Mouse (Mus musculus) kidney, embryonic 14.5 days (tissue): ENCODE results near the gene Gatd1. TPM values are rescaled to one million over a fixed set of nuclear protein-coding genes. Genes with fewer than 3 reads are reported as not detected.

ENCODE experiments used
- ATAC-seq: fragments of 200-750 bp; cut with Nextera tagmentation; 2 replicates; pipeline ENCODE4 v1.8.0; 2017; ENCODE audit warnings: moderate number of reproducible peaks, mild to moderate bottlenecking, moderate TSS enrichment, moderate library complexity; ENCODE audit not compliant: low FRiP score, low TSS enrichment
- H3K27ac ChIP-seq: fragments of 300-500 bp; sonication (generic); 2 replicates; pipeline ENCODE4 v1.5.1; 2014; ENCODE audit warnings: low read depth, mild to moderate bottlenecking, low read length, moderate library complexity, mixed read lengths
- H3K27me3 ChIP-seq: fragments of 300-500 bp; sonication (generic); 2 replicates; pipeline ENCODE4 v1.6.1; 2014; ENCODE audit warnings: mild to moderate bottlenecking, low read length; ENCODE audit not compliant: control insufficient read depth, insufficient read depth
- H3K36me3 ChIP-seq: fragments of 300-500 bp; sonication (generic); 2 replicates; pipeline ENCODE4 v1.6.1; 2014; ENCODE audit warnings: low read length, mixed read lengths; ENCODE audit not compliant: control insufficient read depth, insufficient read depth
- H3K4me1 ChIP-seq: fragments of 300-500 bp; sonication (generic); 2 replicates; pipeline ENCODE4 v1.6.1; 2014; ENCODE audit warnings: low read length, mixed read lengths; ENCODE audit not compliant: control insufficient read depth, insufficient read depth
- H3K4me2 ChIP-seq: fragments of 300-500 bp; sonication (generic); replicated peaks from 2 replicates; pipeline ENCODE4 v1.6.1; 2014; ENCODE audit warnings: low read depth, mild to moderate bottlenecking, low read length
- H3K4me3 ChIP-seq: fragments of 300-500 bp; sonication (generic); 2 replicates; pipeline ENCODE4 v1.5.1; 2014; ENCODE audit warnings: mild to moderate bottlenecking, low read length
- H3K9ac ChIP-seq: fragments of 300-500 bp; sonication (generic); 2 replicates; pipeline ENCODE4 v1.6.1; 2014; ENCODE audit warnings: low read depth, mild to moderate bottlenecking, low read length, moderate library complexity
- H3K9me3 ChIP-seq: fragments of 300-500 bp; sonication (generic); 2 replicates; pipeline ENCODE4 v1.6.1; 2016; ENCODE audit warnings: low read length; ENCODE audit not compliant: control insufficient read depth
- WGBS: fragments of 180-500 bp; shearing (Covaris S2); extraction: QIAGEN DNeasy Blood & Tissue Kit; methylation state at CpG from one replicate; pipeline ENCODE4 v1.1.7; 2014; 5-methylcytosine and 5-hydroxymethylcytosine counted together
- polyA plus RNA-seq: library from polyadenylated mRNA; unstranded; fragments of >200 nt; fragmentation: Nextera tagmentation; extraction: Ambion mirVana; gene quantifications from 2 replicates; pipeline ENCODE4 v1.2.1, GENCODE M21; 2014

Gatd1 gene
- 50.7 and 54.5 TPM in 2 replicates for polyA plus RNA-seq

DNA sequence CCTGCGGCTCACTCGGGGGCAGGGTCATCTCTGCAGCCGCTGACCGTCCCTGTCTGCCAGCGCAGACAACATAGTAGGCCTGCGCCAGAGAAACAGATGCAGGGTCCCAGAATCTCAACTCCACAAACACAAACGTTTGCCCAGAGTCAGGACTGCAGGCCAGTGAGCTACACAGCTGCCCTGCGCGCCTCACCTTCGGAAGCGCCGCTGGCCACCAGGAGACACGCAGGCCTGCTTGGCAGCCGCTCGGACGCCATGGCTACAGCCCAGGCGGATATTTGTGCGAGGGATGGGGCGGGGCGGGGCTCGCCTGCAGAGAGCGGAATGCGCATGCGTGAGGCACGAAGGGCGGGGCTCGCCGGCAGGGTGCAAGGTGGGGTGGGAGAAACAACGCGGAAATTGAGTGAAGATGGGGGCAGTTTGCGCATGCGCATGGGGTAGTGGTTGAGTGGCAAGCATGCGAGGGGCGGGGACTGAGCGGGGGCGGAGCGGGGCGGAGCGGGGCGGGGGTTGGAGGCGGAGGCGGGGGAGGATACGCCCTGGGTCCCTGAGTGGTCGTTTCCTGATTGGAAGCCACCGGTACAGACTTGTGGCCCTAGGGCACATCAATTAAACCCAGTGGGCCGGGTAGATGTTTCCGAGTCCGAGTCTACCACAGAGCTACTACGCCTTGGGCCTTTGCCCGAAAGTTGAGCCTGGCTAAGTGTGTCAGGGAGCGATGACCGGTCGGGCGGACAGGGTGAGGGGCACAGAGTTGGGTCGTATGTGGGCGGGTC lies at the start of gene Gatd1:
Gene Gatd1 (minus strand): TSS at position 328 of the 776 bp plus-strand sequence.
- H3K36me3 ChIP-seq, result peaks cover 19% of the 10 kb centered on the region
- peak within 1 kb of the TSS; percentile 88 for H3K4me2 ChIP-seq
- WGBS, result 1% methylated on average over 56 of the region's 56 CpGs
- peaks cover 7% of the 10 kb centered on the region; the same call in 1 of the 2 replicates for H3K4me1 ChIP-seq
- peak; percentile 91 for ATAC-seq
- no peaks in the 10 kb centered on the region for H3K27me3 ChIP-seq
- peak within 1 kb of the TSS; percentile 89 for H3K9ac ChIP-seq
- H3K4me3 ChIP-seq, result peak within 1 kb of the TSS; percentile 71
- no peaks in the 10 kb centered on the region for H3K9me3 ChIP-seq
- peak within 1 kb of the TSS; percentile 85 for H3K27ac ChIP-seq

DNA sequence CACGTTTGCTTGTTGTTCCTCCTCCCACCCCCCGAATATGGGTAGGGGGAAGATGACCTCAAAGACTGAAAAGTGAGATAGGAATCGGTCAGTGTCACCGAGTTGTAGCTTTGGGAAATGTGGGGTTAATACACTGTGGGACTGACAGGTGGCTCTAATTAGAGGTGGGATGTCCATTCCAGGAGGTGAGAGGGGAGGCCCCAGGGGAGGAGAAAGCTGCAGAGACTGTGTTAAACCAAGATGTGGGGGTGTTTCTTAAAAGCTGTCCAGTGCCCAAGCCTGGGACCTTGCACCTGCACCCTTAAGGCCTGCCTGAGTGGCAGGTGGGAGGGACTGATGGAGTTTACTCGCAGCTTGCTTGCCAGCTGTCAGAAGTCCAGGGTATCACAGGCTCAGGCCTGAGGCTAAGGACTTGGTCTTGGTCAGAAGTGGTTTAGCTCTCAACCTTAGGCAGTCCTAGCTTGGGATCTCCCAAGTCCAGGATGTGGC lies 48.4 kb upstream of the Gatd1 start:
- Histone ChIP-seq H3K27me3 (peaks cover 51% of the 10 kb centered on the region), H3K4me1 (peaks cover 32% of the 10 kb centered on the region), H3K9ac (peak overlapping the region; percentile 65), H3K9me3 (no peaks in the 10 kb centered on the region), H3K27ac (no peak overlapping the region), H3K36me3 (no peaks in the 10 kb centered on the region; the same call in 1 of the 2 replicates), H3K4me3 (peak overlapping the region; percentile 50), H3K4me2 (peak overlapping the region; percentile 91)
- ATAC-seq, result no peak
- 9% methylated on average over 5 of the region's 5 CpGs for WGBS

DNA sequence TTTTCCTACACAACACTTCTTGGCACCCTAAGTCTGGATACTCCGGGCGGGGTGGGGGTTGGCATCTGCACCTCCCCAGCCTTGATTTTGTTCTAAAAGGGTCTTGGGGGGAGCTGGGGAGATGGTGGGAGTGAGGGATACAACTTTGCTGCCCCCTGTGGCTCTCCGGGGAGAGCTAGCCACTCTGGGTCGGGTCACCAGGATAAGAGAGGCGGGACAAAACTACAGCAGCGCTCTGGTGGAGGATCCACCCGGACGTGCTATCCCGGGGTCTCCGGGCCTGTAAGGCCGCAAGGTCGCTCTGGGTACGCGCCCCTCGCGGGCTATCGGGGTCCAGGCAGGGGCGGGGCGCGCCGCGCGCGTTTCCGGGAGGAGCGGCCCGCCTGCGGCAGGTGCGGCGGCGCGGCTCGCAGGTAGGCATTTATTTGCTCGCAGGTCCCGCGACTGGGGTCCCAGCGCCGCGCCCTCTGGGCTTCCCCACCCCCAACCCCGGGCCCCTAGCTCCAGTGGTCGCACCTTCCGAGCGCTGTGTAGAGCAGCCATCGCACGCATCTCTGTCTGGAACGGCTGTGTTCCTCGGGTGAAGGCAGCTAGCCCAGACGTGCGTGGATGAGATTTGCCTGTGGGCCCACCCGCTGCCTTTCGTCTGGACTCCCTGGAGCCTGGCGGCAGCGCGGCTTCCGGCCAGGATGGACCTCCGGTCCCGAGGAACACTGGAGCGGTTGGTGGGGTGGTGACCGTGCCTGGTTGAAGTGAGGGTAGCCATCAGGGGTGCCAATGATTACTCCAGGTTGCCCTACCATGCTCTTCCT lies 47.8 kb upstream of the Gatd1 start:
- H3K4me1 ChIP-seq, result peaks cover 29% of the 10 kb centered on the region
- 2% methylated on average over 58 of the region's 59 CpGs for WGBS
- peak overlapping the region; percentile 91 for H3K4me2 ChIP-seq
- peak overlapping the region; percentile 65 for H3K9ac ChIP-seq
- no peak for ATAC-seq
- H3K4me3 ChIP-seq, result peak overlapping the region; percentile 50
- H3K27me3 ChIP-seq, result peaks cover 50% of the 10 kb centered on the region
- H3K36me3 ChIP-seq, result no peaks in the 10 kb centered on the region; the same call in 1 of the 2 replicates
- no peaks in the 10 kb centered on the region for H3K9me3 ChIP-seq
- no peak overlapping the region for H3K27ac ChIP-seq

DNA sequence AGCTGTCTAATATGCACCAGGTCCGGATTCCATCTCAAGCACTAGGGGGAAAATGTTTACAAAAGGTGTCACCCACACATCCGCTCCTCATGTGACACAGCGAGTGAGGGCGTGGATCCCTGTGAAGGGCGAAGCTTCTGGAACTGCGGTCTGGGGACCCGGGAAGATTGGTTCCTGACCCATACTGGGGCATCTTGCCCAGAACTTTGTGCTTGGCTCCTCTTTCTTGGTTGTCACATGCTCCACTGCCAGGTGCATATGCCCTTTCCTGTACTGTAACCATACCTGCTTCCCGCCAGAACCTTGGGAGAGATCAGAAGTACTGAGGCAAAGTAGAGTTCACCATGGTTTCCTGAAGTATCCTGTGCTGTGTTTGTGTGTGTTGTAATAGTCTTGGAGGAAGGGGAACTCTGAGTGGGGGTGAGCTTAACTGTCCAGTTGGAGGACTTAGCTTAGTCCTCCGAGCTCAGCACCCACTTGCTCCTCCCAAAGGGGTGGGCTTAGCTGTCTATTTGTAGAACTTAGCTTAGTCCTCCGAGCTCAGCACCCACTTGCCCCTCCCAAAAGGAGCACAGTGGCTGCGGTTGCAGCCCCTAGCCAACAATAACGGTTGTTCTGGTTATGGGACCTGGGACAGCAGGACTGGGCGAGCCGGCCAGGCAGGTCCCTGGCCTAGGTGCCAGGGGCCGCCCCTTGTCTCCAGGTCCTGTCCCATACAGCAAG lies 46.6 kb upstream of the Gatd1 start, which contains the start of gene Cracr2b:
Gene Cracr2b (plus strand): TSS at position 704 of the 723 bp plus-strand sequence.
- no peaks in the 10 kb centered on the region for H3K9me3 ChIP-seq
- no peaks in the 10 kb centered on the region; the same call in 1 of the 2 replicates for H3K36me3 ChIP-seq
- H3K9ac ChIP-seq, result peak within 1 kb of the TSS; percentile 65
- H3K4me2 ChIP-seq, result peak within 1 kb of the TSS; percentile 91
- WGBS, result 70% methylated on average over 15 of the region's 15 CpGs
- H3K27me3 ChIP-seq, result peaks cover 46% of the 10 kb centered on the region
- peaks cover 33% of the 10 kb centered on the region for H3K4me1 ChIP-seq
- no peak for ATAC-seq
- H3K4me3 ChIP-seq, result peak within 1 kb of the TSS; percentile 50
- no peak within 1 kb of the TSS for H3K27ac ChIP-seq

DNA sequence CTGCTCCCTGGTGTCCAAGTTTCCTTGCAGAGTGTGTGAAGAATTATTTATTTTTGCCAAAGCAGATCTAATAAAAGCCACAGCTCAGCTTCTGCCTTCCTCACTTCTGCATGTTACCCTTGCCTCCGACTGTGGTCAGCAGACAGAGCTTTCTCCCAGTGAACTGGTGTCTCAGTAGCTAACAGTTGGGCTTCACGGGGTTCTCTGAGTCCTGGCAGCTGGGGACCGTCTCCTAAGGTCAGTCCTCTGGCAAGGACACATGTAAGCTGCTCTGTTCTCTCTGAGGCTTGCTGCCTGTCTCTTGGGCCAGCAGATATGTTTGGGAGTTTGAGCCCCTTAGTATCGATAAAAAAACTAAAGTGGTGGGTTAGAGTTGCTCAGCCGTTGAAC lies 46.1 kb upstream of the Gatd1 start:
- peaks cover 27% of the 10 kb centered on the region for H3K4me1 ChIP-seq
- no peaks in the 10 kb centered on the region; the same call in 1 of the 2 replicates for H3K36me3 ChIP-seq
- H3K4me2 ChIP-seq, result no peak overlapping the region
- peaks cover 42% of the 10 kb centered on the region for H3K27me3 ChIP-seq
- H3K9me3 ChIP-seq, result no peaks in the 10 kb centered on the region
- no peak overlapping the region for H3K9ac ChIP-seq
- no peak overlapping the region for H3K4me3 ChIP-seq
- no peak for ATAC-seq
- H3K27ac ChIP-seq, result no peak overlapping the region
- 64% methylated on average over 5 of the region's 5 CpGs for WGBS

DNA sequence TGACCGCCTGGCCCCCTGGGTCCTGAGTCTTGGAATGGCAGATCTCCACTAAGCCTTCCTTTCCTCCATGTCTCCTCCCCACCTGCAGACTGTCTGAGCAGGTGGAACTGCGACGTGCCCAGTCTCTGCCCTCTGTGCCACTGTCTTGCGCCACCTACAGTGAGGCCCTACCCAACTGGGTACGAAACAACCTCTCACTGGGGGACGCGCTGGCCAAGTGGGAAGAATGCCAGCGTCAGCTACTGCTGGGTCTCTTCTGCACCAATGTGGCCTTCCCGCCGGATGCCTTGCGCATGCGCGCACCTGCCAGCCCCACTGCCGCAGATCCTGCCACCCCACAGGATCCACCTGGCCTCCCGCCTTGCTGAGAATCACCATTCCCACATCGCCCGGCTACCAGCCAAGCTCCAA lies 45.4 kb upstream of the Gatd1 start:
- Histone ChIP-seq H3K36me3 (no peaks in the 10 kb centered on the region; the same call in 1 of the 2 replicates), H3K4me2 (no peak overlapping the region), H3K27ac (no peak overlapping the region), H3K27me3 (peaks cover 37% of the 10 kb centered on the region), H3K4me1 (peaks cover 24% of the 10 kb centered on the region), H3K9me3 (no peaks in the 10 kb centered on the region), H3K4me3 (no peak overlapping the region), H3K9ac (no peak overlapping the region)
- ATAC-seq, result no peak
- 91% methylated on average over 17 of the region's 17 CpGs for WGBS

DNA sequence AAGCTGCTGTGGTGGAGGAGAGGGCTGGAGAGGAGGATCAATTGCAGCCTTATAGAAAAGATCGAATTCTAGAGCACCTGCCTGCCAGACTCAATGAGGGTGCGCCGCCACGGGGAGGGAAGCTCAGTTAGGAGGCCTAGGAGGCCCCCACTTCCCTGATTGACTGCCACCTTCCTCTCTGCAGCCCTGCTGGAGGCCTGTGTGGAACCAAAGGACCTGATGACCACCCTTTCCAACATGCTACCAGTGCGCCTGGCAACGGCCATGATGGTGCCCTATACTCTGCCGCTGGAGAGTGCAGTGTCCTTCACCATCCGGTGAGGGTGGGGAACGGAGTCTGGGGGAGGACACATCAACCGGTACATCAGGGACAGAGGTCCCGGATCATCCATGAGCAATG lies 44.7 kb upstream of the Gatd1 start:
- Histone ChIP-seq H3K4me1 (peaks cover 23% of the 10 kb centered on the region), H3K9ac (no peak overlapping the region), H3K4me2 (no peak overlapping the region), H3K27ac (no peak overlapping the region), H3K36me3 (no peaks in the 10 kb centered on the region; the same call in 1 of the 2 replicates), H3K4me3 (no peak overlapping the region), H3K27me3 (peaks cover 30% of the 10 kb centered on the region), H3K9me3 (no peaks in the 10 kb centered on the region)
- WGBS, result 92% methylated on average over 11 of the region's 11 CpGs
- no peak for ATAC-seq

DNA sequence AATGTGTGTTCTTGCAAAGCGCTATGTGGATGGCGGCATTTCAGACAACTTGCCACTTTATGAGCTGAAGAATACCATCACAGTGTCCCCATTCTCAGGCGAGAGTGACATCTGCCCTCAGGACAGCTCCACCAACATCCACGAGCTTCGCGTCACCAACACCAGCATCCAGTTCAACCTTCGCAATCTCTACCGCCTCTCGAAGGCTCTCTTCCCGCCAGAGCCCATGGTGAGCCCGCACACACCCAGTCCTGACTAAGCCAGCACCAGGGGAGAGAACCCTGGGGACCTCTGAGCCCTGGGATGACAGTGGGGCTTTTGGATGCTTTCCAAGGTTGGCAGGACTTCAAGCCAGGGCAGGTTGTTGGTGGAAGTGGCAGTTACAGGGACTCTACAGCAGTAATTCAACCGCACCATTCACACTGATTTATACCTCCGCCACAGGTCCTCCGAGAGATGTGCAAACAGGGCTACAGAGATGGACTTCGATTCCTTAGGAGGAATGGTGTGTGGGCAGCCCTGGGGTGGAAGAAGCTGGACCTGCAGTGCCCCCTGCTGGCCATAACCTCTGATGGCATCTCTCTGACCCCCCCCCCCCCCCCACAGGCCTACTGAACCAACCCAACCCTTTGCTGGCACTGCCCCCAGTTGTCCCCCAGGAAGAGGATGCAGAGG lies 44.2 kb upstream of the Gatd1 start:
- Histone ChIP-seq H3K27me3 (peaks cover 25% of the 10 kb centered on the region), H3K4me2 (no peak overlapping the region), H3K4me1 (peaks cover 23% of the 10 kb centered on the region), H3K27ac (no peak overlapping the region), H3K9ac (no peak overlapping the region), H3K36me3 (no peaks in the 10 kb centered on the region; the same call in 1 of the 2 replicates), H3K4me3 (no peak overlapping the region), H3K9me3 (no peaks in the 10 kb centered on the region)
- no peak for ATAC-seq
- 76% methylated on average over 15 of the region's 15 CpGs for WGBS
